ENCODE assay signal across 10 mouse cellular contexts in genomic region chrX:99432400-99432799, GRCm38 (mm10). TPM values are rescaled to one million over a fixed set of nuclear protein-coding genes. Genes with fewer than 3 reads are reported as not detected.
DNase-seq lines count a peak whose midpoint lies in the region; ATAC-seq and TF ChIP-seq lines count a peak whose summit lies in the region.
"Had no signal": no experiment of that assay in that cellular context is flagged by ENCODE, and none has a peak within 500 bp of the region (broad histone marks: within the 10 kb centered on the region; RNA-seq: fewer than 3 reads in every experiment).

No protein-coding gene starts in this region.

- peak; percentile 37 for DNase-seq in kidney, adult 18-20 months
- DNase-seq in kidney, adult 9 months, result no peak
- no peak for DNase-seq in Patski (ENCODE audit: low read depth, low spot score)
- DNase-seq in cerebellum, adult 18-20 months, result peak; percentile 26 to 27
- DNase-seq in thymus, postnatal 0 days (ENCODE audit: low spot score), result no peak
- no peak for DNase-seq in ovary, postnatal 36 days (ENCODE audit: low spot score)

- H3K9ac ChIP-seq in heart, embryonic 15.5 days, result no peak overlapping the region
- H3K9ac ChIP-seq: embryonic facial prominence, embryonic 15.5 days had no signal

- no peak overlapping the region for H3K4me3 ChIP-seq in heart, embryonic 15.5 days
- H3K4me3 ChIP-seq: embryonic facial prominence, embryonic 15.5 days; megakaryocyte, embryonic 14.5 days had no signal

- in situ Hi-C loops in Patski (cut with MboI; ENCODE audit: low pct_unique_long_range_greater_than_20kb), result loop anchor here (10.0 kb wide), 1 partner anchor 138 kb away; no protein-coding TSS in a partner anchor

- TF ChIP-seq CTCF in Patski (IDR thresholded peaks at IDR 0.05), result no peak

- peak; percentile 76 for ATAC-seq in Patski
- peak; percentile 58 for ATAC-seq in heart, embryonic 15.5 days (replicated peaks; ENCODE audit: insufficient number of reproducible peaks, insufficient read depth, low FRiP score, low read depth)
- no peak for ATAC-seq in megakaryocyte-erythroid progenitor cell, adult 5-6 weeks (replicated peaks; ENCODE audit: low FRiP score, low TSS enrichment, poor library complexity, severe bottlenecking)

- H3K4me1 ChIP-seq in heart, embryonic 15.5 days (replicated peaks), result peaks cover 6% of the 10 kb centered on the region; the same call in 1 of the 2 replicates
- H3K4me1 ChIP-seq: megakaryocyte, embryonic 14.5 days had no signal

- CTCF ChIA-PET in Patski (lab: Charles Lee), result no interaction called here

- 45% methylated on average over 4 of the region's 4 CpGs for WGBS in heart, embryonic 15.5 days

- no peak overlapping the region for H3K4me2 ChIP-seq in heart, embryonic 15.5 days
- H3K4me2 ChIP-seq: embryonic facial prominence, embryonic 15.5 days had no signal

- peaks cover 6% of the 10 kb centered on the region for H3K27me3 ChIP-seq in Patski
- peaks cover 35% of the 10 kb centered on the region for H3K27me3 ChIP-seq in heart, embryonic 15.5 days

- no peaks in the 10 kb centered on the region for H3K36me3 ChIP-seq in heart, embryonic 15.5 days
- H3K36me3 ChIP-seq: embryonic facial prominence, embryonic 15.5 days had no signal

- H3K27ac ChIP-seq in heart, embryonic 15.5 days, result no peak overlapping the region

- H3K9me3 ChIP-seq in heart, embryonic 15.5 days (replicated peaks), result no peaks in the 10 kb centered on the region
- H3K9me3 ChIP-seq: embryonic facial prominence, embryonic 15.5 days; megakaryocyte, embryonic 14.5 days had no signal

- POLR2A ChIA-PET in Patski (lab: Charles Lee), result no interaction called here

RNA-seq across cellular contexts. Expression of gene Pja1, which starts 38.7 kb away (rescaled TPM):
- 90.7 TPM for polyA plus RNA-seq in Patski (2021)
- 85.7 and 91.5 TPM in 2 replicates for polyA plus RNA-seq in heart, embryonic 15.5 days (2015; fragmentation: Nextera tagmentation; extraction: Ambion mirVana)
- polyA plus RNA-seq in thymus, postnatal 0 days (2015; fragmentation: Nextera tagmentation; extraction: Ambion mirVana), result 39.0 and 46.3 TPM in 2 replicates
- 34.2 and 43.7 TPM in 2 replicates for total RNA-seq in megakaryocyte-erythroid progenitor cell, adult 5-6 weeks (2014; fragmentation: Nextera tagmentation)
- 54.1 and 61.3 TPM in 2 replicates for total RNA-seq in megakaryocyte-erythroid progenitor cell, adult 5-6 weeks (2017)

Comparison
In these comparisons a context has a peak if more than half of its experiments do, and no peak if none do; other contexts are left out.
1. DNase-seq: peak in kidney, adult 18-20 months (single experiment) and cerebellum, adult 18-20 months (2 of 2); none in kidney, adult 9 months (single experiment), Patski (single experiment), thymus, postnatal 0 days (single experiment) and ovary, postnatal 36 days (single experiment).